9 mouse cellular contexts compared by ENCODE assay signal in the genomic region with DNA sequence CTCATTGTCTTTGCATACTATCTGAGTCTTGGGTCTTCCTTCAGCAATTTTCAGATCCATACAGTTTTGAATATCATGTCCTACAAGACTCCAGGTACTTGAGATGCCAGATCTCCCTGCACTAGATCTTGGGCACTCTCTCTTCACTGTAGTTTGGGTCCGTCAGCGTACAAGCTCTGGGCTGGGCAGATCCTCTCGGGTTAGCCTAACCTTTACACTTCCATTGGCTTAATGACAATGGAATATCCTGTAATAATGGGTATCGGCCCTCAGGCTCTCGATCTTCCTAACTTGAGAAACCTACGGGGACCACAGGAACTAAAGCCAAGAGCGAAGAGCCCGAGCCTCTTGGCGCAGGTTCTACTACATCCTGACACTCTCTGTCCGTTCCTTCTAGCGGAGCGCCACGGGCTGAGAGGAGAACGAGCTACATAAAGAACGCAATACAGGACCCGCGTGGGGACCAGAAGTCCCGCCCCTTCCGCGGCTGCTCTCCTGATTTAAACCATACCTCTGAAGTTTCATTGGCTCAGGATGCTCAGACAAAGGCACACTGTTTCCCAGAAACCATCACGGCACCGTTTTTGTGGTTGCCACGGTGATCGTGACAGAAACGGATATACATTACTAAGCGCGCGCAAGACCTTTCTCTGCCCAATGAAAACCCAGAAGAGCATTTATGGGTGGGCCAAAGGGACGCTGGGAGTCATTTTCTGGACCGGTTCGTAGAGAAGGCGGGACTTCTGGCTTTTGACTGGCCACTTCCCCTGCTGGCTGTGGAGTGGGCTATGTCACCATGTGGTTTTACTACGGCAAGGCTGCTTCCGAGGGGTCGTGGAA. TPM values are rescaled to one million over a fixed set of nuclear protein-coding genes. Genes with fewer than 3 reads are reported as not detected.
DNase-seq lines count a peak whose midpoint lies in the region; ATAC-seq and TF ChIP-seq lines count a peak whose summit lies in the region.
"Had no signal": no experiment of that assay in that cellular context is flagged by ENCODE, and none has a peak within 500 bp of the region (broad histone marks: within the 10 kb centered on the region; RNA-seq: fewer than 3 reads in every experiment).

No protein-coding gene starts in this region.

- DNase-seq in 3T3-L1 (ENCODE audit: low read depth, low spot score): peak; percentile 83
- DNase-seq in heart, adult 9 months (ENCODE audit: low spot score in 2 of 2): peak; percentile 96 to 97
- peak; percentile 91 to 93 for DNase-seq in monocyte, adult 2 months (ENCODE audit: low read depth in 1 of 2, low spot score in 2 of 2)
- peak; percentile 96 to 97 for DNase-seq in spleen, postnatal 36 days (ENCODE audit: low spot score in 2 of 2)

- TF ChIP-seq POLR2A in bone marrow, adult 2 months (IDR thresholded peaks at IDR 0.05; ENCODE audit: borderline replicate concordance, control insufficient read depth, low read depth, low read length): peak; percentile 64; the same call in 1 of the 2 replicates

- H3K4me3 ChIP-seq in bone marrow, adult 2 months (replicated peaks; ENCODE audit: control insufficient read depth, low read depth, low read length): peak overlapping the region; percentile 88
- peak overlapping the region; percentile 57 for H3K4me3 ChIP-seq in embryonic facial prominence, embryonic 15.5 days (replicated peaks)
- H3K4me3 ChIP-seq in kidney, embryonic 14.5 days (ENCODE audit: low read length): peak overlapping the region; percentile 46
- peak overlapping the region; percentile 43 for H3K4me3 ChIP-seq in limb, embryonic 15.5 days

- peak overlapping the region; percentile 43 for H3K27ac ChIP-seq in bone marrow, adult 2 months (ENCODE audit: control insufficient read depth, insufficient read depth, low read depth, low read length, poor library complexity)
- H3K27ac ChIP-seq in embryonic facial prominence, embryonic 15.5 days (replicated peaks): peak overlapping the region; percentile 86
- peak overlapping the region; percentile 80 for H3K27ac ChIP-seq in kidney, embryonic 14.5 days (ENCODE audit: low read depth, low read length)
- H3K27ac ChIP-seq in limb, embryonic 15.5 days: peak overlapping the region; percentile 89

- H3K4me1 ChIP-seq in bone marrow, adult 2 months (ENCODE audit: control insufficient read depth, insufficient read depth, low read length): peaks cover 2% of the 10 kb centered on the region; the same call in 1 of the 2 replicates
- H3K4me1 ChIP-seq in embryonic facial prominence, embryonic 15.5 days: peaks cover 10% of the 10 kb centered on the region
- peaks cover 7% of the 10 kb centered on the region; the same call in 1 of the 2 replicates for H3K4me1 ChIP-seq in kidney, embryonic 14.5 days (ENCODE audit: control insufficient read depth, insufficient read depth, low read length)
- H3K4me1 ChIP-seq in limb, embryonic 15.5 days: peaks cover 12% of the 10 kb centered on the region

- no peak for TF ChIP-seq CTCF in bone marrow, adult 2 months (IDR thresholded peaks at IDR 0.05; ENCODE audit: control insufficient read depth, insufficient read depth, low read length)

- ATAC-seq in embryonic facial prominence, embryonic 15.5 days (ENCODE audit: insufficient number of reproducible peaks, low FRiP score, low TSS enrichment, low read depth): peak; percentile 97
- ATAC-seq in kidney, embryonic 14.5 days (ENCODE audit: low FRiP score, low TSS enrichment): peak; percentile 98
- ATAC-seq in limb, embryonic 15.5 days (ENCODE audit: insufficient number of reproducible peaks, low FRiP score, low TSS enrichment, low read depth): peak; percentile 96

- peak overlapping the region; percentile 37 for H3K9ac ChIP-seq in embryonic facial prominence, embryonic 15.5 days
- peak overlapping the region; percentile 67 for H3K9ac ChIP-seq in kidney, embryonic 14.5 days (ENCODE audit: low read depth, low read length)
- H3K9ac ChIP-seq in limb, embryonic 15.5 days: peak overlapping the region; percentile 31

- H3K9me3 ChIP-seq in embryonic facial prominence, embryonic 15.5 days (replicated peaks): no peaks in the 10 kb centered on the region
- no peaks in the 10 kb centered on the region for H3K9me3 ChIP-seq in kidney, embryonic 14.5 days (ENCODE audit: control insufficient read depth, low read length)
- H3K9me3 ChIP-seq in limb, embryonic 15.5 days: no peaks in the 10 kb centered on the region
- H3K9me3 ChIP-seq: G1E had no signal

- H3K27me3 ChIP-seq in embryonic facial prominence, embryonic 15.5 days: no peaks in the 10 kb centered on the region
- H3K27me3 ChIP-seq in kidney, embryonic 14.5 days (ENCODE audit: control insufficient read depth, insufficient read depth, low read length): no peaks in the 10 kb centered on the region
- no peaks in the 10 kb centered on the region for H3K27me3 ChIP-seq in limb, embryonic 15.5 days

- no peaks in the 10 kb centered on the region for H3K36me3 ChIP-seq in embryonic facial prominence, embryonic 15.5 days
- no peaks in the 10 kb centered on the region for H3K36me3 ChIP-seq in kidney, embryonic 14.5 days (ENCODE audit: control insufficient read depth, insufficient read depth, low read length)
- H3K36me3 ChIP-seq in limb, embryonic 15.5 days: no peaks in the 10 kb centered on the region
- H3K36me3 ChIP-seq: G1E had no signal

- H3K4me2 ChIP-seq in embryonic facial prominence, embryonic 15.5 days (replicated peaks): peak overlapping the region; percentile 80
- H3K4me2 ChIP-seq in kidney, embryonic 14.5 days (replicated peaks; ENCODE audit: low read depth, low read length): peak overlapping the region; percentile 55
- H3K4me2 ChIP-seq in limb, embryonic 15.5 days: peak overlapping the region; percentile 79

- 8% methylated on average over 35 of the region's 35 CpGs for WGBS in bone marrow, adult 2 months
- 7% methylated on average over 35 of the region's 35 CpGs for WGBS in embryonic facial prominence, embryonic 15.5 days
- WGBS in kidney, embryonic 14.5 days: 12% methylated on average over 35 of the region's 35 CpGs
- WGBS in limb, embryonic 15.5 days: 8% methylated on average over 35 of the region's 35 CpGs

RNA-seq across cellular contexts. Expression of a gene that starts 16.4 kb away (rescaled TPM):
- 0.70 and 0.80 TPM in 2 replicates for polyA plus RNA-seq in bone marrow, adult 2 months (2011; ENCODE audit: insufficient read depth, insufficient read length, low replicate concordance, missing spikeins)
- 12.9 and 14.0 TPM in 2 replicates for polyA plus RNA-seq in embryonic facial prominence, embryonic 15.5 days (2015; fragmentation: Nextera tagmentation; extraction: Ambion mirVana)
- 6.9 and 9.3 TPM in 2 replicates for polyA plus RNA-seq in kidney, embryonic 14.5 days (2014; fragmentation: Nextera tagmentation; extraction: Ambion mirVana)
- polyA plus RNA-seq in limb, embryonic 15.5 days (2015; fragmentation: Nextera tagmentation; extraction: Ambion mirVana): 13.3 and 13.5 TPM in 2 replicates

RNA-seq across cellular contexts. Expression of a gene that starts 22.0 kb away (rescaled TPM):
- 0.47 and 0.74 TPM in 2 replicates for polyA plus RNA-seq in bone marrow, adult 2 months (2011; ENCODE audit: insufficient read depth, insufficient read length, low replicate concordance, missing spikeins)
- polyA plus RNA-seq in embryonic facial prominence, embryonic 15.5 days (2015; fragmentation: Nextera tagmentation; extraction: Ambion mirVana): 2.6 and 2.8 TPM in 2 replicates
- 0.47 and 0.76 TPM in 2 replicates for polyA plus RNA-seq in kidney, embryonic 14.5 days (2014; fragmentation: Nextera tagmentation; extraction: Ambion mirVana)
- polyA plus RNA-seq in limb, embryonic 15.5 days (2015; fragmentation: Nextera tagmentation; extraction: Ambion mirVana): 1.9 and 3.0 TPM in 2 replicates

RNA-seq across cellular contexts. Expression of a gene that starts 27.2 kb away (rescaled TPM):
- 895 and 1,171 TPM in 2 replicates for polyA plus RNA-seq in bone marrow, adult 2 months (2011; ENCODE audit: insufficient read depth, insufficient read length, low replicate concordance, missing spikeins)
- polyA plus RNA-seq in embryonic facial prominence, embryonic 15.5 days (2015; fragmentation: Nextera tagmentation; extraction: Ambion mirVana): 1,070 and 1,140 TPM in 2 replicates
- 1,360 and 1,560 TPM in 2 replicates for polyA plus RNA-seq in kidney, embryonic 14.5 days (2014; fragmentation: Nextera tagmentation; extraction: Ambion mirVana)
- 887 and 1,056 TPM in 2 replicates for polyA plus RNA-seq in limb, embryonic 15.5 days (2015; fragmentation: Nextera tagmentation; extraction: Ambion mirVana)

RNA-seq across cellular contexts. Expression of a gene that starts 28.4 kb away (rescaled TPM):
- polyA plus RNA-seq in bone marrow, adult 2 months (2011; ENCODE audit: insufficient read depth, insufficient read length, low replicate concordance, missing spikeins): 2.3 and 4.4 TPM in 2 replicates
- polyA plus RNA-seq in embryonic facial prominence, embryonic 15.5 days (2015; fragmentation: Nextera tagmentation; extraction: Ambion mirVana): 8.6 and 10.7 TPM in 2 replicates
- 6.2 and 10.7 TPM in 2 replicates for polyA plus RNA-seq in kidney, embryonic 14.5 days (2014; fragmentation: Nextera tagmentation; extraction: Ambion mirVana)
- 7.4 and 7.8 TPM in 2 replicates for polyA plus RNA-seq in limb, embryonic 15.5 days (2015; fragmentation: Nextera tagmentation; extraction: Ambion mirVana)

RNA-seq across cellular contexts. Expression of a gene that starts 48.7 kb away (rescaled TPM):
- polyA plus RNA-seq in bone marrow, adult 2 months (2011; ENCODE audit: insufficient read depth, insufficient read length, low replicate concordance, missing spikeins): 1.7 and 2.2 TPM in 2 replicates
- polyA plus RNA-seq in embryonic facial prominence, embryonic 15.5 days (2015; fragmentation: Nextera tagmentation; extraction: Ambion mirVana): 0.20 TPM in 1 of 2 replicates, not detected in the other
- polyA plus RNA-seq in kidney, embryonic 14.5 days (2014; fragmentation: Nextera tagmentation; extraction: Ambion mirVana): not detected in 2 replicates
- polyA plus RNA-seq in limb, embryonic 15.5 days (2015; fragmentation: Nextera tagmentation; extraction: Ambion mirVana): 0.07 and 0.20 TPM in 2 replicates
- polyA plus RNA-seq: G1E had no signal

Comparison
In these comparisons a context has a peak if more than half of its experiments do, and no peak if none do; other contexts are left out.
1. Peak in every context shown above with its lines: DNase-seq, ATAC-seq, H3K4me3 ChIP-seq and H3K27ac ChIP-seq.